Mouse (Mus musculus): ENCODE data around the gene Ern1. TPM values are rescaled to one million over a fixed set of nuclear protein-coding genes. Genes with fewer than 3 reads are reported as not detected.

The Ern1 gene
- total RNA-seq, 2 experiments from 2014 or later, result 12.1 to 12.4 TPM

Other genes with a start within 250 kb of the Ern1 start
- gene Ftsj3, start 231.8 kb downstream of the Ern1 start, total RNA-seq (2021), result 10 to 100 TPM; 19.5 to 23.2 TPM
- gene Psmc5, start 231.7 kb downstream of the Ern1 start, total RNA-seq (2021), result 100 to 1,000 TPM; 109 TPM
- 10 to 100 TPM; 12.3 to 19.0 TPM for gene Smarcd2, start 214.9 kb downstream of the Ern1 start, total RNA-seq (2021)
- not detected for gene Tcam1, start 211.2 kb downstream of the Ern1 start, total RNA-seq (2021)
- gene Gh, start 186.0 kb downstream of the Ern1 start, total RNA-seq (2021), result not detected
- 10 to 100 TPM in 1 of 2 experiments, 1 to 10 TPM in 1; 2.0 to 14.1 TPM for gene Cd79b, start 173.1 kb downstream of the Ern1 start, total RNA-seq (2021)
- 10 to 100 TPM; 22.6 to 23.8 TPM for gene Scn4a, start 134.6 kb downstream of the Ern1 start, total RNA-seq (2021)
- 1 to 10 TPM in 1 of 2 experiments, under 1 TPM in 1; 0.57 to 1.3 TPM for gene Prr29, start 122.4 kb downstream of the Ern1 start, total RNA-seq (2021)
- 10 to 100 TPM; 19.2 to 24.5 TPM for gene Icam2, start 99.8 kb downstream of the Ern1 start, total RNA-seq (2021)
- 10 to 100 TPM; 41.5 to 42.0 TPM for gene Tex2, start 125.6 kb upstream of the Ern1 start, total RNA-seq (2021)

Data from heart, adult 18-20 months (tissue).